Mouse (Mus musculus) small intestine, adult 2 months (tissue): Measurements from ENCODE around the gene Extl1. TPM values are rescaled to one million over a fixed set of nuclear protein-coding genes. Genes with fewer than 3 reads are reported as not detected.

Experiments
- H3K27ac ChIP-seq: fragments of 200-500 bp; 2 replicates; pipeline ENCODE4 v1.5.1; 2012; ENCODE audit warnings: low read depth, low read length, control low read depth, inconsistent platforms; ENCODE audit not compliant: insufficient read depth
- H3K27me3 ChIP-seq: fragments of 200-500 bp; 2 replicates; pipeline ENCODE4 v1.6.1; 2012; ENCODE audit warnings: mild to moderate bottlenecking, moderate library complexity, low read length, inconsistent platforms; ENCODE audit not compliant: control insufficient read depth, insufficient read depth
- H3K36me3 ChIP-seq: fragments of 200-500 bp; 2 replicates; pipeline ENCODE4 v1.6.1; 2012; ENCODE audit warnings: mild to moderate bottlenecking, low read length, control low read depth, inconsistent platforms; ENCODE audit not compliant: control insufficient read depth, insufficient read depth
- H3K4me1 ChIP-seq: fragments of 200-500 bp; 2 replicates; pipeline ENCODE4 v1.6.1; 2012; ENCODE audit warnings: low read length, inconsistent platforms, mixed read lengths; ENCODE audit not compliant: control insufficient read depth, insufficient read depth, insufficient read length
- H3K4me3 ChIP-seq: fragments of 200-500 bp; 2 replicates; pipeline ENCODE4 v1.5.1; 2012; ENCODE audit warnings: low read depth, mild to moderate bottlenecking, control low read depth, inconsistent platforms, low read length, moderate library complexity
- CTCF ChIP-seq: fragments of 200-500 bp; IDR thresholded peaks from 2 replicates; pipeline ENCODE4 v1.5.1; 2012; ENCODE audit warnings: low read depth, mild to moderate bottlenecking, control low read depth, inconsistent platforms, low read length, moderate library complexity, mixed read lengths; ENCODE audit not compliant: insufficient replicate concordance, insufficient read length; ENCODE audit errors: extremely low read depth
- POLR2A ChIP-seq: fragments of 200-500 bp; IDR thresholded peaks from 2 replicates; pipeline ENCODE4 v1.6.1; 2012; ENCODE audit warnings: low read depth, mild to moderate bottlenecking, control low read depth, inconsistent platforms, low read length, moderate library complexity
- WGBS: fragments of 180-500 bp; shearing (Covaris S2); methylation state at CpG from one replicate; pipeline ENCODE4 v1.1.7; 2018; 5-methylcytosine and 5-hydroxymethylcytosine counted together
- polyA plus RNA-seq: library from polyadenylated mRNA; depleted of rRNA; stranded (reverse); fragments of >200 nt; gene quantifications from 2 replicates; pipeline ENCODE4 v1.2.3, GENCODE M21; 2012

Extl1 gene
- polyA plus RNA-seq, 1 experiment, result 1.5 TPM

GRCm38 (mm10) chr4:134324655-134325054 lies 59.0 kb downstream of the Extl1 start:
- no peak overlapping the region for H3K4me3 ChIP-seq
- no peaks in the 10 kb centered on the region for H3K36me3 ChIP-seq
- no peak overlapping the region for H3K27ac ChIP-seq
- peaks cover 19% of the 10 kb centered on the region for H3K4me1 ChIP-seq
- no peaks in the 10 kb centered on the region for H3K27me3 ChIP-seq
- whole genome bisulfite sequencing, result 35% methylated on average over 5 of the region's 5 CpGs
- no peak for TF ChIP-seq CTCF
- TF ChIP-seq POLR2A, result no peak

DNA sequence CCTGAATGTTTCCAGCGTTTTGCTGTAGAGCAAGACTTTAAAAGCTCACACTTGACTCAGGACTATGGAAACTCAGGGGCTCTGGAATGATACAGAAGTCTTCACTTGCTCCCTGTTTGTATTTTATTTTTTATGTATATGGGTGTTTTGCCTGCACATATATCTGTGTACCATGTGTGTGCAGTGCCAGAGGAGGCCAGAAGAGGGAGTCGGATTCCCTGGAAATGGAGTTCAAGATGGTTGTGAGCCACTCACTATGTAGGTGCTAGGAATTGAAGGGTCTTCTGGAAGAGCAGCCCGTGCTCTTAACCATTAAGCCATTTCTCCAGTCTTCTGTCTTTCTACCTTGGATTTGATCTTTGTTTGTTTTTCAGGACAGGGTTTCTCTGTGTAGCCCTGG lies 62.1 kb downstream of the Extl1 start:
- Histone ChIP-seq H3K27me3 (no peaks in the 10 kb centered on the region), H3K4me3 (no peak overlapping the region), H3K27ac (no peak overlapping the region), H3K36me3 (no peaks in the 10 kb centered on the region), H3K4me1 (peaks cover 5% of the 10 kb centered on the region)
- no peak for TF ChIP-seq POLR2A
- TF ChIP-seq CTCF, result no peak
- WGBS, result 71% methylated on average over 3 of the region's 3 CpGs

DNA sequence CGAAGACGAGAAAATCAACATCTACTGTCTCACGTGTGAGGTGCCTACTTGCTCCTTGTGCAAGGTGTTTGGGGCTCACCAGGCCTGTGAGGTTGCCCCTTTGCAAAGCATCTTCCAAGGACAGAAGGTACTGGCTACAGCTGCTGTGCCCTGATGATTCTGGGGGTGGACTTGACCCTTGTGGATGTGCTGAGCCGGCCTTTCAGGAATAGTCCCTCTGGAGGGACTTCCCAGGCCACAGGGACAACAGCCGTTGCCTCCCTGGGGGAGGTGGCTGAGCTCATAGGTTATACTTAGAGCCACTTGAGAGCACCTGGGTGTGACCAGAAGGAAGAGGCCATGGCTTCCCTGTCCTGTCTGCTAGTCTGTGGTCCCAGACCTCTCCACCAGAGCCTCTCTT lies 64.0 kb downstream of the Extl1 start:
- Histone ChIP-seq H3K4me1 (peaks cover 2% of the 10 kb centered on the region), H3K27me3 (no peaks in the 10 kb centered on the region), H3K4me3 (no peak overlapping the region), H3K27ac (no peak overlapping the region), H3K36me3 (no peaks in the 10 kb centered on the region)
- TF ChIP-seq CTCF, result no peak
- no peak for TF ChIP-seq POLR2A
- WGBS, result 79% methylated on average over 5 of the region's 5 CpGs

DNA sequence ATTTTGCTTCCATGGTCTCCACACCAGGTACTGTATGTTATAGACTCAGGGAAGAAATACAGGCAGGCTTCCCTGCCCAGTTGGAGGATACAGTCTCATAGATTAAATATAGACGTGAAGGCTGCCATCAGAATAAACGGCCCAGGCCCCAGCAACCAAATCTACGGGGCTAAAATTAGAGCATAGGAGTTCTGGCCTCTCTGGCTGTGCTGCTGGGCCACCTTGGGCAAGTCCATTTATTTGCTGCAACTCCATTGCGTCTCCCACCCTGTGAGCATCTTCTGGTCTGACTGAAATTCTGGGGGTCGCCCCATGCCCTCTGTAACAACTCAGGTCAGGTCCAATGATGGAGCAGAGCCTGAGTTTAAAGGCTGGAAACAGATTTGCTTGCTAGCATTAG lies 64.6 kb downstream of the Extl1 start:
- H3K27ac ChIP-seq, result no peak overlapping the region
- TF ChIP-seq CTCF (no peak), POLR2A (no peak)

GRCm38 (mm10) chr4:134316390-134316789 lies 67.3 kb downstream of the Extl1 start:
- H3K36me3 ChIP-seq, result no peaks in the 10 kb centered on the region
- H3K27ac ChIP-seq, result no peak overlapping the region
- no peaks in the 10 kb centered on the region for H3K27me3 ChIP-seq
- no peak overlapping the region for H3K4me3 ChIP-seq
- TF ChIP-seq POLR2A (no peak), CTCF (no peak)
- WGBS, result 31% methylated on average over 16 of the region's 16 CpGs
- peaks cover 2% of the 10 kb centered on the region for H3K4me1 ChIP-seq

More for the DNA sequence above, 64.6 kb downstream of the Extl1 start:
- Histone ChIP-seq H3K4me3 (no peak overlapping the region), H3K27me3 (no peaks in the 10 kb centered on the region), H3K36me3 (no peaks in the 10 kb centered on the region), H3K4me1 (peaks cover 2% of the 10 kb centered on the region)
- WGBS, result 91% methylated on average over 5 of the region's 5 CpGs

DNA sequence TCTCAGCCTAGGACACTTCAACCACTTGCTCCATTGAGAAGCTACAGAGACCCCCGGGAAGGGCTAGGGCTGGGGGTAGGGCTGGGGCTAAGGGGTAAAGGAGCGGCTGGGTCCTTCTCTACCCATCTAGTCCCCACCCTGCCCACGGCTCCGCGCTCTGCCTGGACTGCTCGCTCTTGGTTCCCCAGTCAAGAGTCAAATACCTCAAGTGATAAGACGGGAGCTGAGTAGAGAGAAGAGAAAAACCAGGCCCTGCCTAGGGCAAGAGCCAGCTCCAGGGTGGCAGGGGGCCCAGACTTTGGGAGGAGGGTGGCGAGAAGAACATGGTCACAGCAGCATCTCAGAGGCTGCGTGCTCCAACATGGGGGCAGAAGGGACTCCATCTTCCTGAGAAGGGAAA lies 68.2 kb downstream of the Extl1 start:
- H3K27me3 ChIP-seq, result no peaks in the 10 kb centered on the region
- H3K4me3 ChIP-seq, result no peak overlapping the region
- no peak overlapping the region for H3K27ac ChIP-seq
- TF ChIP-seq CTCF (no peak), POLR2A (no peak)
- 80% methylated on average over 9 of the region's 9 CpGs for WGBS
- H3K36me3 ChIP-seq, result no peaks in the 10 kb centered on the region
- peaks cover 2% of the 10 kb centered on the region for H3K4me1 ChIP-seq

DNA sequence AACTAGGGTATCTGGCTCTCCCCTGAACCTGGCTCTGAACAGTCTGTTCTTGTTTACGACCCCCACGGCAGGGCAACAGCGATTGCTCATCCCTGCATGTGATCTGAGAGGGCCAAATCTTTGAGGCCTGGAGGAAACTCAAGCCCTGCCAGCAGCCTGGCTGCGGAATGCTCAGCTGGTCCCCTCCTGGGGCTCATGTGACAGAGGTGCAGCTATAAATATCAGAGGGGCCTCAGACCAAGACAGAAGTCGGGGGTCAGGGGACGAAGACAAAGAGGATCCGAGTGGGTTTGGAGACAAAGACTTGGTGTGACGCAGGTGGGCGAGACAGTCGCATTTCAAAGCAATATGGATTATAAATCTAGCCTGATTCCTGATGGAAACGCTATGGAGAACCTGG lies 68.8 kb downstream of the Extl1 start, which contains the start of gene Trim63:
Trim63 (plus strand) TSS at position 245 of the 400 bp plus-strand sequence.
- TF ChIP-seq CTCF (no peak), POLR2A (no peak)
- Histone ChIP-seq H3K4me1 (peaks cover 2% of the 10 kb centered on the region), H3K36me3 (no peaks in the 10 kb centered on the region), H3K4me3 (no peak within 1 kb of the TSS), H3K27ac (no peak within 1 kb of the TSS), H3K27me3 (no peaks in the 10 kb centered on the region)
- WGBS, result 63% methylated on average over 11 of the region's 11 CpGs
